Mouse (Mus musculus) megakaryocyte, adult 5-6 weeks (primary cell): ENCODE results near the gene Gucy1b2. TPM values are rescaled to one million over a fixed set of nuclear protein-coding genes. Genes with fewer than 3 reads are reported as not detected.

ENCODE experiments used
- ATAC-seq: 2 replicates; pipeline ENCODE4 v1.8.0; 2016; ENCODE audit warnings: mild to moderate bottlenecking, inconsistent platforms; ENCODE audit not compliant: poor library complexity, severe bottlenecking
- total RNA-seq, 2 experiments: library from RNA; stranded (forward) in 1 of 2; stranded (reverse) in 1 of 2; fragments of 153-499, 151-499 nt in 1 of 2; fragments of 221-1000, 200-1000 nt in 1 of 2; gene quantifications; 2 replicates each; pipeline versions ENCODE4 v1.2.3 to v1.2.4; 2015 to 2017

Gucy1b2 gene
- total RNA-seq, 2 experiments from 2014 or later = not detected

DNA sequence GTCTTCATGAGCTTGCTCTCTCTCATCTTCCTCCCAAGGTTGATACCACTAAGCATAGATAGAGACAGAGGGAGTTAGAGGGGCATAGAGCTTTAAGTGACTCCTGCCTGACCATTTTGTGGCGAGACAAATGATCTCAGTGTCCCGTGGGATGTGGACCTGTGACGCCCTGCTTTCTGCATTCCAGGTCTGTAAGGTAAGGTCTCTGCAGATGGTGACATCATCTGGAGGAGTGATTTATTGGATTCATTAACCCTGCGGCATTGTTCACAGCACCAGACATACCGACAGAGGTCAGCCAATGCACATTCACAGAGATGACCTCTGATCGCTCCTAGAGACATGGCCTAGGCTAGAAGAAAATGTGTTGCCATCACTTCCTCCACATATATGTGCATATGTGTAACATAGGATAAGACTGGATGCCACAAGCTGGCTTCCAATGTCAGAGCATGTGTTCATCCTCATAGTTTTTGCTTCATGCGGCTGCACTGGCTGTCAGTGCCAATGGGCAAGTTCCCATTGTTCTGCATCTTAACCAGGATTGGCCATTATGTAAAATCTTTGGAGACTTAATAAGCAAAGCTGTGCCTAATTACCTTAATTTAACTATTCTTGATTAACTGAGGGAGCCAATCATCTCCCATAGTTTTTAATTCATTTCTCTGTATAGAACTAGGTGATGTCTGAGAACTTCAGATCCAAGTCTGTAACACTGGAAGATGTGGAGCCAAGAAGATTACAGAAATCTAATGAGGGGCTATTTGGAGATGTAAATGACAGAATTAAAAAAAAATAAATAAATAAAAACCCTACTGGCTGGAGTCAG is 9.5 kb downstream of the Gucy1b2 start:
- no peak for ATAC-seq

- no peak for ATAC-seq
These were observed 12.2 kb downstream of the Gucy1b2 start for GRCm38 (mm10) chr14:62443840-62444430.

DNA sequence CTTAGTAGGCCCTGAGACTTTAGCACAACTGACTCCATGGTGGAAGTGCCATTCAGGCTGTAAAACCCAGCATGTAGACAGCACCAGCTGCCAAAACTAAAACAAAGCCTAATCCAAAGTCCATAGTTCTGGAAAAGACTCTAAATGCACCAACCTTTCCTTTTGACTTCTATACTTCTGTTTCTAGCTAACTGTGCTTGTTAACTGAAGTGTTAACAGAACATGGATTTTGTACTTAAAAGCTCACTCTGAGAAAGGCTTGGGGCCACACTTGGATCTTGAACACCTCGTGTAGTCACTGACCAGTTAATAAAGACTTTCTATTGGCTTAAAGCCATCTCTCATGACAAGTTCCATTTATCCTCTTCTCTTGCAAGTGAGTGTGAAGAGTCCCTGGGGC is 13.1 kb downstream of the Gucy1b2 start:
- no peak for ATAC-seq

- ATAC-seq = no peak
These were observed 16.1 kb downstream of the Gucy1b2 start for GRCm38 (mm10) chr14:62440036-62440435.

- no peak for ATAC-seq
These were observed 17.9 kb downstream of the Gucy1b2 start for GRCm38 (mm10) chr14:62438236-62438635.

DNA sequence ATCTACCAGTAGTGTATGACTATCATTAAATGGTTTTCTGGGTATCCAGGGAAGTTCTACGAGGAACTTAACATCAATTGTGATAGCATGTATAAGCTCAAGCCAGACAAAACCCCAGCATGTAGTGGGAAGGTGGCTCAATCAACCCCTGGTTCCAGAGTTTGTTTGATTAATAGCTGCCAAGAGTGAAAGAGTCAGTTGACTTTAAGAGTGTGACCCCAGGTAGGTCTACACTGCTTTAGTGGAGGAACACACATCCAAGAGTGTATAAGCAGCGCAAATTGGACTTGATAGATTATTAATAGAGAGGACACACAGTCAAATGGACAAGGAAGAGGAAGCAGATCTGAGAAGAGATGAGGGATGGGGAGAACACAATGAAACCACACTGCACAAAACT is 18.3 kb downstream of the Gucy1b2 start:
- ATAC-seq = no peak

DNA sequence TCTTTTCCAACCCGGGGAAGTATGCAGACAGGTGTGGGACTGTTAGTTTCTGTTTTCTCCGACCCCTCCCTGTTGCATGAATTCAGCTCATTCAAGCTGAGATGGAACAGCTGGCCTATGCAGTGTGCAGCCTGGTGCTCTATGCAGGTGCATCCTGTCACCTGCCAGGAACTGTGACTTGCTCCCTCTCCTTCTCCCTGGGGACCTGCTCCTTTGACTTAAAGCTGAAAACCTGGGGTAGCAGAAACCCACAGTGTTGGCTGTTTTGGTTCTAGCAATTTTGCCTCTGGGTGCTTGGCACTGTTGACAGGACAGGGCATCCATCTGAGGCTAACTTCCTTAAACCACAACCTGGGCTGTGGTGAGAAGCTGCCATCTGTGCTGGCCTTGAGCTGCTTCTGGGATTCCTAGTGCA is 30.8 kb downstream of the Gucy1b2 start:
- no peak for ATAC-seq

DNA sequence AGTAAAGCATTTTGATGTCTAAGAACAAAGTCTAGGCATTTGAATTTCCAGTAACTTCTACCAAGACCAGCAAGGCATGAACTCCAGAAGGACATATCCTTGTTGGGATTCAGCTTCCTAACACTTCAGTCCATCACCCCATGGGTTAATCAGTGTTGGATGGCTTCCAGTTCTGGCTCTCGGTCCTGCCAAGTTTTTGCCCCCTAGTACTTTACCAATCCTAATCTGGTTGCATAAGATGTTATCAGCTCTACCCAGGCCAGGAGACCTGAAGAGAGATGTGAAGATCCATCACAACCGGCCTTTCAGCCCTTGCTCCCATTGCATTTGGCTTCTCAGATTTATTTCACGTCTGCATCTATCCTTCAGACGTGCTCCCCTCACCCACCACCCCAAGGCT is 33.8 kb downstream of the Gucy1b2 start:
- ATAC-seq = no peak

DNA sequence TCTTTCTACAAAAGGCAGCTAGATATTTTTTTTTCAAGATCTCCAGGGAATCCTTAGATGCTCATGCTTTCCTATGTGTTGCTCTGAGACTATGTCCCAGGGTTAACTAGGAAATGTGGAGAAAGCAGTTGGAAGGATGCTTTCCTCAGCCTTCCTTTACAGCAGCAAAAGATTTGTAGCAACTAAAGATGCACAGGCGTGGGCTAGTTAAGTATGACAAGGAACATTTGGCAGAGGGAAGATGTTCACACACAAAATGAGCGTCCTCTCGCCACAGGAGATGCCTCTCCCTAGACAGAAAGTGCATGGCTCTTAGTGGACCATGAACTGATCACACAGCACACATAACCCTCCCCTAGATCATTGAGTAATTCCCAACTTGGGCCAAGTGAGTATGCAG is 38.6 kb downstream of the Gucy1b2 start:
- ATAC-seq = no peak

GRCm38 (mm10) chr14:62416742-62417134 is 39.4 kb downstream of the Gucy1b2 start:
- no peak for ATAC-seq

- ATAC-seq = no peak
These were observed 39.9 kb downstream of the Gucy1b2 start for GRCm38 (mm10) chr14:62416007-62416741.

GRCm38 (mm10) chr14:62395346-62395745 is 60.7 kb downstream of the Gucy1b2 start:
- no peak for ATAC-seq

- ATAC-seq = no peak
These were observed 63.3 kb downstream of the Gucy1b2 start for GRCm38 (mm10) chr14:62392754-62393153.

GRCm38 (mm10) chr14:62389729-62390536 is 66.2 kb downstream of the Gucy1b2 start:
- ATAC-seq = no peak

DNA sequence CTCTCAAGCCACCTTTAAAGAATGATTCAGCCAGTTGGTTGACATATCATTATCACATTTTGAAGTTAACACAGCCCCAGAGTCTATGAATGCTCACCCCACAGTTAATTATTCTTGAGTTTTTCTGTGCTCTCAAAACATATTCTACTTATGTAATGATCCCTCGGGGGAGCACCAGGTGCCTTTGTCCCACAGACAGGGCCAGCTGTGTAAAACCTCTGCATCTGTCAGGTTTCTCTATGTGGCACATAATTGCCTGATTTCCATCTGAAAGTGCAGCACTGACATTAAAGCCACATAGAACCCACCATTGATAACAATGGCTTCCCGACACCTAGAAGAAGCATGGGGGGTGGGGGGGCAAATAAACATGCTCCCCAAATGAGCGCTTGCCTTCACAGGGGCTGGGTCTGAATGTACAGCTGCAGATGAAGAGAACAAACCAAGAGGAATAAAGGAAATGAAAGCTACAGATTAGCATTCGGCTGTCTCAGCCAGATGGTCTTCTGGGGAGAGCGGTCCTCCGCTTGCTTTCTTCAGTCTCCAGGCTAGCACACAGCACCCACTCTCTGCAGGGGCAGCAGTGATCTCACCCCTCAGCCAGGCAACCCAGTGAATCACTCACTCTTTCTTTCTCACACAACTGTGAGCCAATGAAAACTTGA is 66.9 kb downstream of the Gucy1b2 start:
- ATAC-seq = no peak

- ATAC-seq = no peak
These were observed 72.2 kb downstream of the Gucy1b2 start for GRCm38 (mm10) chr14:62383786-62384299.

- no peak for ATAC-seq
These were observed 73.0 kb downstream of the Gucy1b2 start for GRCm38 (mm10) chr14:62383109-62383508.

DNA sequence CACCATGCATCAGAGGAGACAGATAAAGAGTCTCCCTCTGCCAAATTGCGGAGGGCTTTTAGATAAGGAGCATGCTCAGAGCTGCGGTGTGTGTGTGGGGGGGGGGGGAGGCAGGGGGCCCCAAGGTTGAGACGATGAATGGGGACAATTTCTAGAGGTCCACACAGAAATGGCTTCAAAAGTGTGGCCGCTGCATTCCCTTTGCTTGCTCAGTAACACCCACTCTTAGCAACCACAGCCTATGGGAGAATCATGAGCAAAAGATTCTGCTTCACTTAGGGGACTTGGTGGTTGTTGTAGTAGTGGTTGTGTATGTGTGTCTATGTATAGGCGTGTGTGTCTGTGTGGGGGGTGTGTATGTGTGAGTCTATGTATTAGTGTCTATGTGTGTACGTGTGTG is 75.5 kb downstream of the Gucy1b2 start:
- no peak for ATAC-seq

- no peak for ATAC-seq
These were observed 76.7 kb downstream of the Gucy1b2 start for GRCm38 (mm10) chr14:62379391-62379790.

DNA sequence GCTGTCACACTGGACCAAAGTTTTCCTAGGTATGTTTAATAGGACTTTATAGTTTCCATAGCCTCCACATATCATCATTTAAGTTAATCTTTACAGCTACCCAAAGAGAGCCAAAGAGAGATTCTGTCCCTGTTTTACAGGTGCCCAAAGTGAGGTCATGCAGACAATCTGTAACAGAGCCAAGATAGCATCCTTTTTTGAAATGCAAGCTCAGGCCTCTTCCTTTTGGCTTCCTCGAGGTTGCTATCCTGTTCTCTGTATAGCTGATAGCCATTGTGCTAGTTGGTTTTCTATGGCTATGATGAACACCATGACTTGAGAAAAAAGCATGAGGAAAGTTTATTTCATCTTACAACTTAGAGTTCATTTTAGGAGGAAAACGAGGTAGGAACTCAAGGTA is 80.0 kb downstream of the Gucy1b2 start:
- ATAC-seq = no peak
